ENCODE assay signal across 24 mouse cellular contexts in the genomic region with DNA sequence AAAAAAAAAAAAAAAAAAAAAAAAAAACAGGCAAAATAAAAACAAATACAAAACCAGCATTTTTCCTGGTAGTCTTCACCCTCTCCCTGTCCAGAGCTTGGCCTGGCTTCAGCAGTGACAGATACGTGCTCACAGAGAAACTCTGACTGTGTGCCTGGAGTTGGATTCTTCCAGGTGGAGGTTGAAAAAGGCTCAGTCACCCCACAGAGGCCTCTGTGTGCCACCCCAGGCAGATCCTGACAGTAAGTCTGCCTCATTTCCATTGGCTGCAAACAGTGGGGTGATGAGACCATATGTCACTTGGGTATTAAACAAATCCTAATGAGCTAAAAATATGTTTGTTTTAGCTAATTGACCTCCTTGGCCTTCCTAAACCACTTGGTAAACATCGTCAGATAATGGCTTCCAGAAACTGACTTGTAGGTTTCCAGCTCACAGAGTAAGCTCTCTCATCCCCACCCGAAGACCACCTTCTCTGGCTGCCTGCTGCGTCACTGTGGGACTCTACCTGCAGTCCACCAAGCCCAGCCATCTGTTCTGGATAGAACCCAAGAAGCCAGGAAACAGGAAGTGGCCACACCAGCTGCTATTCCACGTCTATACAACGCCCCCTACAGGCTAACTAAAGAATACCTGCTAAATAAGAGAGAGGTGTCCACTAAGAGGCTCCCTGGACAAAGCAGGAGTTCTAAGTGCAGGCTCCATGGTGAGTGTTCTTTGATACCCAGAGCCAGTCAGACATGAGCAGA. TPM values are rescaled to one million over a fixed set of nuclear protein-coding genes. Genes with fewer than 3 reads are reported as not detected.
DNase-seq lines count a peak whose midpoint lies in the region; ATAC-seq and TF ChIP-seq lines count a peak whose summit lies in the region.
"Had no signal": no experiment of that assay in that cellular context is flagged by ENCODE, and none has a peak within 500 bp of the region (broad histone marks: within the 10 kb centered on the region; RNA-seq: fewer than 3 reads in every experiment).

No protein-coding gene starts in this region.

- peaks cover 36% of the 10 kb centered on the region for H3K27me3 ChIP-seq in E14TG2a.4 (ENCODE audit: insufficient read depth, low read length)
- no peaks in the 10 kb centered on the region for H3K27me3 ChIP-seq in kidney, embryonic 14.5 days (ENCODE audit: control insufficient read depth, insufficient read depth, low read length)
- H3K27me3 ChIP-seq: heart, embryonic 13.5 days had no signal

- DNase-seq in layer of hippocampus, adult 2 months (ENCODE audit: low spot score in 2 of 2): no peak
- DNase-seq in layer of hippocampus, postnatal 36 days: no peak
- peak; percentile 28 for DNase-seq in 416B (ENCODE audit: low read depth)
- DNase-seq in cerebellum, adult 9-10 months: peak; percentile 69
- DNase-seq in adrenal gland, adult 2 months: no peak
- no peak for DNase-seq in urinary bladder, postnatal 10 days (ENCODE audit: low spot score)
- DNase-seq: adrenal gland, postnatal 36 days; gastrocnemius, postnatal 36 days; kidney, postnatal 10 days; thymus, postnatal 14 days had no signal

- peak; percentile 41 for TF ChIP-seq CTCF in layer of hippocampus, adult 2 months (conservative IDR thresholded peaks at IDR 0.05)
- TF ChIP-seq CTCF in E14TG2a.4 (conservative IDR thresholded peaks at IDR 0.05; ENCODE audit: low read length): peak; percentile 23; the same call in 1 of the 2 replicates

- ATAC-seq in kidney, embryonic 14.5 days (ENCODE audit: low FRiP score, low TSS enrichment): no peak
- ATAC-seq: CD4-positive, CD25-positive, alpha-beta regulatory T cell, adult 4 months; midbrain, embryonic 16.5 days had no signal

- H3K4me2 ChIP-seq in kidney, embryonic 14.5 days (replicated peaks; ENCODE audit: low read depth, low read length): no peak overlapping the region
- H3K4me2 ChIP-seq: heart, embryonic 13.5 days had no signal

- 63% methylated on average over 6 of the region's 6 CpGs for WGBS in kidney, embryonic 14.5 days

- H3K9me3 ChIP-seq in E14TG2a.4 (ENCODE audit: low read length): no peaks in the 10 kb centered on the region
- no peaks in the 10 kb centered on the region for H3K9me3 ChIP-seq in kidney, embryonic 14.5 days (ENCODE audit: control insufficient read depth, low read length)
- H3K9me3 ChIP-seq: heart, embryonic 13.5 days had no signal

- no peak overlapping the region for H3K4me3 ChIP-seq in layer of hippocampus, adult 2 months
- H3K4me3 ChIP-seq in E14TG2a.4 (replicated peaks; ENCODE audit: low read length): no peak overlapping the region
- no peak overlapping the region for H3K4me3 ChIP-seq in kidney, embryonic 14.5 days (ENCODE audit: low read length)
- H3K4me3 ChIP-seq: heart, embryonic 13.5 days had no signal

- no peak overlapping the region for H3K9ac ChIP-seq in kidney, embryonic 14.5 days (ENCODE audit: low read depth, low read length)
- H3K9ac ChIP-seq: heart, embryonic 13.5 days had no signal

- H3K27ac ChIP-seq in layer of hippocampus, adult 2 months: no peak overlapping the region
- H3K27ac ChIP-seq in kidney, embryonic 14.5 days (ENCODE audit: low read depth, low read length): no peak overlapping the region
- H3K27ac ChIP-seq: heart, embryonic 13.5 days had no signal

- H3K36me3 ChIP-seq in E14TG2a.4 (ENCODE audit: insufficient read depth, low read length): no peaks in the 10 kb centered on the region
- no peaks in the 10 kb centered on the region for H3K36me3 ChIP-seq in kidney, embryonic 14.5 days (ENCODE audit: control insufficient read depth, insufficient read depth, low read length)
- H3K36me3 ChIP-seq: heart, embryonic 13.5 days had no signal

- peaks cover 12% of the 10 kb centered on the region for H3K4me1 ChIP-seq in E14TG2a.4 (replicated peaks; ENCODE audit: low read depth, low read length)
- H3K4me1 ChIP-seq in kidney, embryonic 14.5 days (ENCODE audit: control insufficient read depth, insufficient read depth, low read length): no peaks in the 10 kb centered on the region
- H3K4me1 ChIP-seq: heart, embryonic 13.5 days had no signal

RNA-seq across cellular contexts. Expression of gene Rbp3, which starts 1.4 kb away (rescaled TPM):
- not detected for total RNA-seq in layer of hippocampus, adult 2 months (2021)
- under 1 TPM in 1 of 2 experiments, not detected in 1; 0.08 TPM for total RNA-seq in layer of hippocampus, postnatal 36 days (2021)
- not detected for total RNA-seq in adrenal gland, adult 2 months (2021)
- not detected in 2 replicates for polyA plus RNA-seq in adrenal gland, adult 2 months (2012; rRNA removed)
- polyA plus RNA-seq in kidney, embryonic 14.5 days (2014; fragmentation: Nextera tagmentation; extraction: Ambion mirVana): not detected in 2 replicates
- total RNA-seq: adrenal gland, postnatal 36 days; gastrocnemius, postnatal 36 days; hematopoietic stem cell, adult 5-6 weeks; layer of hippocampus, postnatal 10 days had no signal
- polyA plus RNA-seq: CD4-positive, CD25-positive, alpha-beta regulatory T cell, adult 4 months; frontal cortex, adult 2 months; intestine, embryonic 14.5 days; limb, embryonic 11.5 days; neural tube, embryonic 11.5 days; small intestine, adult 2 months; stomach, embryonic 14.5 days had no signal

RNA-seq across cellular contexts. Expression of gene Gdf2, which starts 11.6 kb away (rescaled TPM):
- total RNA-seq in layer of hippocampus, adult 2 months (2021): not detected
- total RNA-seq in layer of hippocampus, postnatal 36 days (2021): not detected
- not detected for total RNA-seq in adrenal gland, adult 2 months (2021)
- polyA plus RNA-seq in adrenal gland, adult 2 months (2012; rRNA removed): 0.03 TPM in 1 of 2 replicates, not detected in the other
- not detected in 2 replicates for polyA plus RNA-seq in kidney, embryonic 14.5 days (2014; fragmentation: Nextera tagmentation; extraction: Ambion mirVana)
- total RNA-seq: adrenal gland, postnatal 36 days; gastrocnemius, postnatal 36 days; hematopoietic stem cell, adult 5-6 weeks; layer of hippocampus, postnatal 10 days had no signal
- polyA plus RNA-seq: CD4-positive, CD25-positive, alpha-beta regulatory T cell, adult 4 months; midbrain, embryonic 16.5 days; small intestine, adult 2 months; stomach, embryonic 14.5 days had no signal

RNA-seq across cellular contexts. Expression of gene Zfp488, which starts 26.2 kb away (rescaled TPM):
- 1 to 10 TPM; 4.3 to 5.0 TPM for total RNA-seq in layer of hippocampus, adult 2 months (2021)
- total RNA-seq in layer of hippocampus, postnatal 36 days (2021): 1 to 10 TPM; 5.4 to 5.7 TPM
- total RNA-seq in adrenal gland, adult 2 months (2021): under 1 TPM in 1 of 2 experiments, not detected in 1; 0.07 TPM
- 0.02 TPM in 1 of 2 replicates, not detected in the other for polyA plus RNA-seq in adrenal gland, adult 2 months (2012; rRNA removed)
- polyA plus RNA-seq in kidney, embryonic 14.5 days (2014; fragmentation: Nextera tagmentation; extraction: Ambion mirVana): not detected in 2 replicates
- total RNA-seq: adrenal gland, postnatal 36 days; gastrocnemius, postnatal 36 days; hematopoietic stem cell, adult 5-6 weeks had no signal
- polyA plus RNA-seq: CD4-positive, CD25-positive, alpha-beta regulatory T cell, adult 4 months; liver, embryonic 16.5 days; small intestine, adult 2 months had no signal

RNA-seq across cellular contexts. Expression of gene Gdf10, which starts 29.0 kb away (rescaled TPM):
- total RNA-seq in layer of hippocampus, adult 2 months (2021): 1 to 10 TPM; 5.4 to 5.5 TPM
- 1 to 10 TPM; 5.4 to 5.7 TPM for total RNA-seq in layer of hippocampus, postnatal 36 days (2021)
- total RNA-seq in adrenal gland, adult 2 months (2021): 10 to 100 TPM; 11.2 to 24.6 TPM
- 50.5 and 52.1 TPM in 2 replicates for polyA plus RNA-seq in adrenal gland, adult 2 months (2012; rRNA removed)
- 0.79 and 0.88 TPM in 2 replicates for polyA plus RNA-seq in kidney, embryonic 14.5 days (2014; fragmentation: Nextera tagmentation; extraction: Ambion mirVana)
- total RNA-seq: hematopoietic stem cell, adult 5-6 weeks had no signal
- polyA plus RNA-seq: CD4-positive, CD25-positive, alpha-beta regulatory T cell, adult 4 months had no signal

Comparison
In these comparisons a context has a peak if more than half of its experiments do, and no peak if none do; other contexts are left out.
1. DNase-seq: peak in 416B (single experiment) and cerebellum, adult 9-10 months (single experiment); none in layer of hippocampus, adult 2 months (0 of 2), layer of hippocampus, postnatal 36 days (0 of 2), adrenal gland, adult 2 months (single experiment) and urinary bladder, postnatal 10 days (single experiment).
2. RNA of gene Zfp488, which starts 26.2 kb away (total RNA-seq): 5.4 to 5.7 TPM in layer of hippocampus, postnatal 36 days and 4.3 to 5.0 TPM in layer of hippocampus, adult 2 months; 0.07 TPM in adrenal gland, adult 2 months; every median in the first group is over 4 times any median in the second.